Mouse (Mus musculus): ENCODE data around the gene Mapkap1. TPM values are rescaled to one million over a fixed set of nuclear protein-coding genes. Genes with fewer than 3 reads are reported as not detected.

The Mapkap1 gene
- 10 to 100 TPM; 76.3 to 81.4 TPM for total RNA-seq (2021)
- long read RNA-seq, transcript Mapkap1-209 (12 exons, 3,111 nt): major isoform, 17 of 64 reads
- long read RNA-seq, partial matches to known transcripts: 1 of 64 reads
- long read RNA-seq, other reads (novel, unspliced or antisense): 45 of 64 reads

DNA sequence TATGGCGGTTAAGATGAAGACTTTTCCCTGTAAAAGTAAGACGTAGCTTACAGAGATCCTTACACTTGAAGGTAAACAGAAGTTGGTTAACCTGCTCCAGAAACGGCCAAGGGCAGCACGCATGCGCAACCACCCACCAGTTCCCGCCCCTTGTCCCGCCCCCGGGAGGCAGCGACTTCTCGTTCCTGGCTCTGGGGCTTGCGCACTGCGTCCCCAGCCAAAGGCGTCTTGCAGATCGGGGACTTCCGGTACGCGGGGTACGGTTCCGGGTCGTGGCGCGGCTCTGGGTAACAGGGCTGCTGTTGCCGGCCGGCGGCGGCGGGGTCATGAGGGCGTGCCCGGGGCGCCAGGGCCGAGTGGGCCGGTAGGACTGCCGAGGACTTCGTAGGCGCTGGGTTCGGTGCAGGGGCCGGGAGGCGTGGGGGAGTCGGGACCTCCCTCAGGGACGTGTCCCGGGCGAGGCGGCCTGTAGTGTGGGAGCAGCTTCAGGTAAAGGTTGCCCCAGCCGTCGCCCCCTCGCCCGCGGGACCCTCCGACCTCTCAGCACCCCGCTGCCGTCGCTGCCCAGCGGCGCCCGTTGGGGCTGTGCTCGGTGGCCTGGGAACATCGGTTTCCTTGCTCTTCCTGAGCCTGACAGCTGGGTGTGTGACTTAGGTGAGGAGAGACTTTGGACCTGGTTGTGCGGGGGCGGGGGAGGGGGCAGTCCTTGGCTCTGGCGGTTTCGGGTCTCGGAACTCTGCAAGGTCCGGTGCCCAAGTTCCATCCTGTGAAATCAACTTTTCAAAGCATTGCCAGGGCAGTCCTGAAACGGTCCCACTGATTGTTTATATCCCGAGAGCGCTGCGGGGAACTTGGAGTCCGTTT, at the start of gene Mapkap1:
Mapkap1 (plus strand) TSS at position 171 of the 864 bp plus-strand sequence.
- peak; percentile 93 to 97 for DNase-seq (ENCODE audit: low spot score in 2 of 2)

DNA sequence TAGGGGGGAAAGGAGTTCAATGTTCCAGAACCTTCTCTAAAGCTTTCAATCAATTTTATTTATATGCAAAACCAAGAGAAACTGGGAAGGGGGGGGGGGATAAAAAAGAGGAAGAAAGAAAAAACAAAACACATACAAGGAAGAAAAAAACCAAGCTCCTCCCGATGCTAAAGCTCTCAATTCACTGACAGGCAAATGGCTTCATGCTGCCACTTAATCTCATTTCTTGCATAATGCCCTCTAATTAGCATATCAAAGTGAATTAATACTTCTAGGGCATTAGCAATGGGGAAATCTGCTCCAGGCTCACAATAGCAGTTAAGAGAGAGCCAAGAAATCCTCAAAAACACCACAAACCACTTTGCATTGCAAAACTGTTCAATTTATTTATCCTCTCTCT, 42.9 kb upstream of the Mapkap1 start:
- DNase-seq (ENCODE audit: low spot score in 2 of 2): no peak

DNA sequence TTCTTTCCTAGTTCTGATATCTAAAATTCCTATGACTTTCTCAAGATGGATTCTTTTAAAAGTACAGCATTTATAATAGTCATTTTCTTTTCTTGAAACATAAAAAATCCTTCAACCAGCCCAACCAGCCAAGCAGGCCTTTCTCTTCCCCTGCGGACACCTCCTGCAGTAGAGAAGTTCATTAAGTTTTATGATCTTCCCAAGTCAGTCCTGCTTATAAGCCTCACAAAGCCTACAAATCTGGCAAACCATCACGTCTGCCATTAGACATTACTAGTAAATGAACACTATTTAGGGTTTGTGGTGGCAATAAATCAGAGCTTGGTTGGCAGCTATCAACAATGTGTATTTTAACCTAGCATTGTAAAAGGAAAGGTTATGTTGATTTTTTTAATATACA, 39.5 kb upstream of the Mapkap1 start:
- DNase-seq (ENCODE audit: low spot score in 2 of 2): no peak

DNA sequence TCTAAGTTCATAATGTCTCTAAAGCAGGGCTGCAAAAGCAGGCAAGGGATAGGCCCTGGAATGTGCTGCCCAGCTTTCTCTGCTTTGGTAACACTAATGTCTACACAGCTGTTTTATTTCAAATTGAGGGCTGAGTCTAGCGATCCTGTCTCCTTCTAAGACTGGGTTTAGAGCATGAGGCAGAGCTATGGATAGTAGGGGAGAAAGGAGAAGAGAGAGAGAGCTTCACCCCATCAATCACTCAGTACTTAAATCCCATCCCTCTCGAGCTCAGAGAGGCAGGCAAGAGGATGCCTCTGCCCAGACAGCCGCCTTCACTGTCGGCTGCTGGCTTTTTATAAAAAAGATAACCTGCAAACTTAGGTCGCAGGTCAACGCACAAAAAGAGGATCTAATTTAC, 38.2 kb upstream of the Mapkap1 start:
- no peak for DNase-seq (ENCODE audit: low spot score in 2 of 2)

DNA sequence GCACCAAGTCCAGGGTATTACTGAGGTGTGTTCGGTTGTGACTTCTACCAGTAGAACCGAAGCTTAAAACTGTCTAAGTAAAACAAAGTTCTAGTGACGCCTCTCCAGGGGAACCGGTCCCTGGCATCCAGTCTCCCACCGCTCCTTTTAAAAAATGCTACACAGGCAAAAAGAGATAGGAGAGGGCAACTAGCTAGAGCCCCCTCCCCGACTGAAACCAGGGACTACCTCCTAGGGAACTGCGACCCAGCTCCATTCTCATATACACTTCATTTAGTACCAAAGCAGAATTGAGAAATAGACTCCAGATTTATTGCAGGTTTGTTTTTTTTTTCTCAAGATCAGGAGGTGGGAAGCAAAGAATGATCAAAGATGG, 36.2 kb upstream of the Mapkap1 start:
- no peak for DNase-seq (ENCODE audit: low spot score in 2 of 2)

DNA sequence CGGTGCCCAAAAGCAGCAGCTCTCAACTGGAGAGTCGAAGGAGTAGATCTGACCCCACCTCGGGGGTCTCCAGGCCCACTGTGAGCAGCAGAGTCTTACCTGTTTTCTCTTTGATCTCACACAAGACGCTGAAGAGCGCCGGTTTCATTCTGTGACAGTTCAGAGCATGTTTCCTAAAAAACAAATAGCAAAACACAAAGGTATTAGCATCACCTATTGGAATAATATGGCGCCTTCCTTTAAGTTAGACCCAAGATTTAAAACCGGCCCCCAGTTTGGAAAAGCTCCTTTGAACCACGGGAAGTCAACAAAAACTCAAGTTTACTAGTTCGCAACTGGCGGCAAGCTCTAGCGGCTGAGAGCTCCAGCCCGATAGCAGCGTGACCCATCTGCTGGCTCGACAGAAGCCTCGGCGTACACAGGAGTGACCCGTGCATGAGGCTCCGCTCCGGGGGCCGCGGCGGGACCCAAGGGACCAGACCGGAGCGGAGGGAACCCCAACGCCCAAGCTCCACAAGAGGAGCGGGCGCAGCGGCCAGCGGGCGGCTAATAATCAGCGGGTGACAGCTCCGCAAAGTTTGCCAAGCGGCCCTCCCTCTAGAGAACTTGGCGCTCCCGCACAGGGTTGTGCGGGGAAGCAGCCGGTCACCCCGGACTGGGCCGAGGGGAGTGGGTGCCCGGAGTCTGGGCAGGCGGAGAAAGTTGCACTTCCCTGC, 35.7 kb upstream of the Mapkap1 start:
- peak in 1 of 2 experiments; percentile 33 for DNase-seq (ENCODE audit: low spot score in 2 of 2)

DNA sequence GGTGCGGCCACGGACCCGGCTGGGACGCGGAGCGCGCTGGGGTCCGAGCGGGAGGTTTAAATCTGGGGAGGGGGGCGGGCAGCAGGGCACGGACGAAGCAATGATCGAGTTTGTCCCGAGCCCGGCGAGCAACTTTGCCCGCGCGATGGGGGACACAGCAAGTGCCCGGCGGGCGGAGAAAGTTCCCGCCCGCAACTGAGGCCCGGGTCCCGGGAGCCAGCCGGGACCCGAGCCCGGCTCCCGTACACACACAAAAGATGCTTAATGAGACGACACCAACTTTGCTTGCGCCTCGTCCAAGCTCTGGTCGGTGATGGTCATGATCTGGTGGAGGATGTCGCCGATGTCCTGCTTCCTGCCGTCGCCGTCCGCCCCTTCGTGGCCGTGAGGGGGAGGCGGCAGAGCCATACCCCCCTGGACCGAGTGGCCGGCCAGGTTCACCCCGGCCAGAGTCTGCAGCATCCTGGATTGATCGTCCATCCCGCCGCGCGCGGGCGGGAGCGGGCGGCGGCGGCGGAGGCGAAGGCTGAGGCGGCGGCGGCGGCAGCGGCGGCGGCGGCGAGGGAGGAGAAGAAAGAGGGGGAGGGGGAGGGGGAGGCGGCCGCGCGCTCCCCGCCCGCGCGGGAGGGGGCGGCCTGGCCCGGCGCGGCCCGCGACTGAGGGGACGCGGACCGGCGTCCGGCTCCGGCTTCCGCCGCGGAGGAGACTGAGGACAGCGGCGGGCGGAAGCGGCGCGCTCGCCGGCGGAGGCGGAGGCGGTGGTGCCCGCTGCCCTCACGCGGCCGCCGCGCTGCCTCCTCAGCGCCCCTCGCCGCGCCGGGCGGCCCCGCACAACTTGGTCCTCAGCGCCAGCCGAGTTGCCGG, 34.9 kb upstream of the Mapkap1 start:
- peak in 1 of 2 experiments; percentile 23 for DNase-seq (ENCODE audit: low spot score in 2 of 2)

DNA sequence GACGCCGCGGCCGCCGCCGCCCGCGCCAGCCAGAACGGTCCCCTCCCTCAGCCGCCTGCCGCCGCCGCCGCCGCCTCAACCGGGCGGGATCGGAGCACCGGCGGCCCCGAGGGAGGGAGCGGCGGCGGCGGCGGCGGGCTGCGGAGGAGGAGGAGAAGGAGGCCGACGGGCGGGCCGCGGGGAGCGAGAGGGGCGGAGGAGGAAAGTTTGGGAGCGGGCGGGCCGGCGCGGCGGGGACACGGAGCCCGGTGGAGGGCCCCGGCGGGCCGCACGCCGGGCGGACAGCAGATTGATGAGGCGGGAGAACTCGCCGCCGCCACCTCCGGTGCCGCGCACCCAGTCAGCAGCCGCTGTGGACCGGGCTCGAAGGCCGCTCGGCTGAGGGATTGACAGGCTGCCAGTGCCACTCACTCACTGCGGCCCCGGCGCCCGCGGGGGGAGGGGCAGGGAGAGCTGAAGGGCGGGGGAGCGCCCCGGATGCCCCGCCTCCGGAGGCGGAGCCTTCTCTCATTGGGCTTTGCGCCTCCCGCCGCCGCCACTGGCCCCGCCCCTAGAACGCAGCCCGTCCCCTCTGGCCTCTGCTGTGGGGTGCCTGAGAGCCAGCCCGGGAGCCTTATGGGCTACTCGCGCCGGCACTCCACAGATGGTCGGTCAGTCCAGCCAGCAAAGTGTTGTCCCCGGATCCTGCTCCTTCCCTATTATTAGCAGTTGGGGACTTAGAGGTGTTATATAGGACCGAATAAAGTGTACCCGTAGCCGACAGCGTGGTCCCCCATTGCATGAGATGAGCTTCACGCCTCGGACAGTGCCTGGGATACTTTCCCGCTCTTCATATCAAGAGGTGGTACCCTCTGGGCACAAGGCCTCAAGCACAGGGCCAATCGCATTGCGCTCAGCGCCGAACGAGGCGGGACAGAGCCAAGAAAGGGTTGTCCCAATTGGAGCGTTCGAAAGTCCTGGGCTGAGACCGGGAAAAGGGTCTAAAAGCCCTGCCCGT, 34.0 kb upstream of the Mapkap1 start, which contains the start of gene Pbx3:
Pbx3 (minus strand) TSS at position 838 of the 997 bp plus-strand sequence.
- DNase-seq (ENCODE audit: low spot score in 2 of 2): peak; percentile 90 to 94

DNA sequence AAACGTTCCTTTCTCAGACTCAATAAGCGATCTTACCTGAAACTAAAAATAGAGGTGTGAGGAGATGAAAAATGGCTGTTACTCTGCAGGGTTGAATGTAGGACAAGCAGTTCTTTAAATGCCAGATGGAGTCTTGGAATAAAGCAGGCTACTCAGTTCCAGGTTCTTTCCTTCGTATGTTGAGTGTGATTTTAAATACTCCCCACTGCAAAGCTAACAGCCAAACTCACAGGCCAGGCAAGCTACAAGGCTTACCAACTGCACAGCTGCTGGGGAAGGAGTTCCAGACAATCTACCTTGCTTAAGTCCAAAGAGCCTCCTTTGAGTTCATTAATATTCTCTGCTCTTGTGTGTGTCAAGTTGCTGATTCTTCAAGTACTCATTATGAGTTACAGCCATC, 32.7 kb upstream of the Mapkap1 start:
- DNase-seq (ENCODE audit: low spot score in 2 of 2): no peak

DNA sequence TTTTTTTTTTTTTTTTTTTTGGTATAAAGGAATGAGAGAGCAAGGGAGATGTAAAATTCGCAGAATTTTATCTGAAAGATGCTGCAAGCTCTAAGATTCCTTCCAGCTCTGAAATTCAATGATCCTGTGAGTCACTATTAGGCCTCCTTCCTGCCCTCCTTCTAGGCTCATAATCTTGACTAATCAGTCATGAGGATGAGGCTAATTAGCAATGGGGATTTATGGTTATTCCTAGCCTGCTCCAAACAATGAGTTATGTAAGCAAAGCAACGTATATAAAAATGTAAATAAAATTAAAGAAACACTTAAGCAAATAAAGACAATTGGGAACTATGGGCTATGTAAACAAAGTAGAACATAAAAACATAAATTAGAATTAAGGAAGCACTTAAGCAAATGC, 32.2 kb upstream of the Mapkap1 start:
- DNase-seq (ENCODE audit: low spot score in 2 of 2): no peak

DNA sequence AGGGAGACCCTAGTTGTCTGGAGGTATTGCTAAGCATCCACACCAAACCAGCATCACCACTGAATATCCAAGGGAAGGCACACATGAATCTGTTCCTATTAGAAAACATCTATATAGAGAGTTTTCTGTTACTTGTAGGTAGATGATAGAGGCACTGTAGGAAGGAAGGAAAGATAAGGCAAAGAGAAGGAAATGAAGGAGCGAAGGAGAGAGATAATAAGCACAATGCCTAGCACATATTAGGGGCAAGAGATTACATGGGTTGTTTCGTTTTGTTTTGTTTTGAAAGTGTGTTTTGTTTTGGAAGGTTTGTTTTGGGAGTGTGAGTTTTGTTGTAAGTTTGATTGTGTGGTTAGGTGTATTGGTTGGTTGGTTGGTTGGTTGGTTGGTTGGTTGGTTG, 27.6 kb upstream of the Mapkap1 start:
- no peak for DNase-seq (ENCODE audit: low spot score in 2 of 2)

DNA sequence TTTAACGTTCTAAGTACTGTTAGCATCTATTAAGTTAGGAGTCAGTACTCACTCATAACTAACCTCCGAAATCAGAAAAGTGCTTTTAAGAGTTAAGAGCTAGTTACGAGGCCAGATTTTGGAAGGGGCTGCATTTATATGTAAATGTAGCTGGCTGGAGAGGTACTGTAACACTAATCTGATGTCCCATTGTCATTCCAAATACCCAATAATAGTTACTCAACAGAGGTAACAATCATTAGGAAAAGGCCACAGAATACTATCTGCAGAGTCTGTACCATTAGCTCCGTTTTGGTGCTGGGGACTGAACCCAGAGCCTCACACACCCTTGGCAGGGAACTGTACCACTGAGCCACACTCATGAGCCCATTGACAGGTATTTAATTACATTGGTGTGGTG, 7.0 kb upstream of the Mapkap1 start:
- no peak for DNase-seq (ENCODE audit: low spot score in 2 of 2)

DNA sequence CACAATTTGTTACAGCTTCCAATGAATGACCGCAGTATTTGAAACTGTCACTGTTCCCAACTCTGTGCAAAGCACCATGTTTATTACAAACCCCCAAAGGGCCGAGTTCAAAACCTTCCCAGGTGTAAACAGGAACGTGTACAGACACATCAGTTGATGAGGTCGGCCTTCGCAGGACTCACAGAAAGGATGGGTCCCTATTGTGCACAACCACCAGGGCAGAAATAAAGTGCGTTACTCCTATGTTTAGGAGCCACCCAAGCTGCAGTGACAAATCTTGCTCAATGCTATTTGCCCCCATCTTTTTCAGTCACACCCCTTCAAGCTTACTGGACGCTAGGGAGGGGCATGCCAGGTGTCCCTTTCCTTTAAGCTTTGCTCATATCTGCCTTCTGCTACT, 1.0 kb downstream of the Mapkap1 start:
- peak in 1 of 2 experiments; percentile 12 for DNase-seq (ENCODE audit: low spot score in 2 of 2)

DNA sequence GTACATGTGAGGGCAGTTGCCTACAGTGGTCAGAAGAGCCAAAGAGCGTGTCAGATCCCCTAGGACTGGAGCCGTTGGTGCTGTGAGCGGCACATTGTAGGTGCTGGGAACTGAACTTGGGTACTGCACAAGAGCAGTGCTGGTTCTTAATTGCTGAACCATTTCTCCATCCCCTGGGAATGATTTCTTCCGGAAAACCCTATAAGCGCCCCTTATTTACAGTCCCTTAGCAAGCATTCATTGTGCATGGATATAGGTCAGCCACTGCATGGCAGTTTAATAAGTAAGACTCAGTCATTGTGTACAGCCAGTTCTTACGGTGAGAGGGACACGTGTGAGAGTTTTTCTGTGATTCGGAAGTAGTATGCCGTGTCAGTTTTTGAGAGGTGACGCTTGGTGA, 1.8 kb downstream of the Mapkap1 start:
- DNase-seq (ENCODE audit: low spot score in 2 of 2): no peak

DNA sequence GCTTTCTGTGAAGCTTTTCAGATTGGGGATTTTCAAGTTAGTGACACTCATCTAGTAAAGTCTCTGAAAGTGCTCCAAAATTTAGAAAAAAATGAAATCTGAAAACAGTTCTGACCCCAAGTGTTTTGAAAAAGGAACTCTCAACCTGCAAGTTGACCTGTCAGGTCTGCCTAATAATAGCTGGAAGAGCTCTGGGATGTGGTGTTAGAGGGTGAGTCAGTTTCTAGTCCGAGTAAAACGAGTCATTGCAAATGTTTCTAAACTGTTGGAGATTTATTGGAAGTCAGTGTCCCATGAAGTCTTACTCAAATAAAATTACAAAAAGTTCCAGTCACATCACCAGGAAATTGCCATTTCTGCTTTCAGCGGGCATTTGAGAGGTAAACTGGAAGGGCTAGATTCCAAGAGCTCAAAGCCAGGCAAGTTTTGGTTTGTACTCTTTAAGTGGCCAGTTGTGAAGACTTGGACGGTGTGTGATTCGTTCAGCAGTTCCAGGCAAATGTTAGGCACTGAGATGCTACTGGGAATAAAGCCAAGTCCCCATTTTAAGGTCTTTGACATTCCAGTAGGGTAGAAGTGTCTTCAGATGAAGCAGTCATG, 3.3 kb downstream of the Mapkap1 start:
- no peak for DNase-seq (ENCODE audit: low spot score in 2 of 2)

DNA sequence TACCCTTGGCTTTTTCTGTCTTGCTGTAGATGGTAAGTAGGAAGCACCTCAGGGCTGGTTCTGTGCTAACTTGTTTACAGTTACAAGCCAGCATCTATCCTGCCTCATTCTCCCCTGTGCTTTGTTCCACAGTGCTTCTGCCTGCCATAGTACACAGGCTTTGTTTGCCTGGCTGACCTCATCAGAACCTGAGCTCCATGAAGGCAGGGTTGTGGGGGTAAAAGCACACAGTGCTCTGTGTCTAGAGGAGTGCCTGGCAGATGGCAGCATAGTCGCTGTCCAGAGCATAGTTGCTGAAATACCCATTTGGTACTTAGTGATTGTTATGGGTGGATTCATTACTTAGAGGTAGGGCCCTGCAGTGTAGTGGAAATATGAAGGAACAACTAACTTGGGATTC, 13.7 kb downstream of the Mapkap1 start:
- no peak for DNase-seq (ENCODE audit: low spot score in 2 of 2)

DNA sequence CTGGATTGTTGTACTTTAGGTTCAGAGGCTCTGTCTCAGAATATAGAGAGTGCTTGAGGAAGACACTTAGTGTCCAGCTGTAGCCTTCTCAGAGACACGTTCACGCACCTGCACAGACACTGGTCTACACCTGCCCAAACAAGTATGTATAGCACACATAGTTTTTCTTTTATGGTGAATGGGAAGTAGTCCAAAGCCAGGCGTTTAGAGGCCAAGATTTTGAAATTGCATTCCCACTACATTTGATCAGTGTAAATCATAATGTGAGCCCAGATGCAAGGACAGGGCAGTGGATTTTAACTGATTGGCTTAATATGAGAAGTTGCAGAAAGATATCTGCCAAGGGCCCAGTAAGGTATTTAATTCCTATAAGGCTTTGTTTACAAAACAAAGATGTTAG, 17.6 kb downstream of the Mapkap1 start:
- DNase-seq (ENCODE audit: low spot score in 2 of 2): no peak

DNA sequence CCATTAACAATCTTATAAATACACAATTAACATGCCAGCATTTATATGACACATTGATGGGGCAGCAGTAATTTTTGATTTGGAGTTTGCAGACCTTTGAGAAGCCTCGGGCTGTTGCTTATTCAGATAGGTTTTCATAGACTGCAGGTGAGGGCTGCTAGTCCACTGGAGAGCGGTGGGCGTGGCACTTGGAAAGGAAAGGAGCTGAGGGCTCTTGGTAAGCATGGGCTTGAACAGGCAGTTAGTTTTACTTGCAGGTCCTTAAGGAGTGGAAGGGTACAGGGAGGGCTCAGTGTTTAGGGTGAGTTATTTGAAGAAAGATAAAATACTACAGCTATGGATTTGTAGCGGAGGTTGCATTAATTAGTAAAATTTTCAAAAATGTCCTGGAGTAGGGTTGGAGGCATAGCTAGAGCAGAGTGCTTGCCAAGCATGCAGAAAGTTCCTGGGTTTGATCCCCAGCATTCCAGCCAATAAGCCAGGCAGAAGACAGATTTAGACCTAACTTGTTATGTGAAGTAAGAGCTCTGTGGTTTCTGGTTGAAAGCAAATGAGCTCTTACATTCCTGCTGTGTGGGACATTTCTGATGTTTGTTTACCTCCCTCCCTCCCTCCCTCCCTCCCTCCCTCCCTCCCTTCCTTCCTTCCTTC, 19.1 kb downstream of the Mapkap1 start:
- no peak for DNase-seq (ENCODE audit: low spot score in 2 of 2)

DNA sequence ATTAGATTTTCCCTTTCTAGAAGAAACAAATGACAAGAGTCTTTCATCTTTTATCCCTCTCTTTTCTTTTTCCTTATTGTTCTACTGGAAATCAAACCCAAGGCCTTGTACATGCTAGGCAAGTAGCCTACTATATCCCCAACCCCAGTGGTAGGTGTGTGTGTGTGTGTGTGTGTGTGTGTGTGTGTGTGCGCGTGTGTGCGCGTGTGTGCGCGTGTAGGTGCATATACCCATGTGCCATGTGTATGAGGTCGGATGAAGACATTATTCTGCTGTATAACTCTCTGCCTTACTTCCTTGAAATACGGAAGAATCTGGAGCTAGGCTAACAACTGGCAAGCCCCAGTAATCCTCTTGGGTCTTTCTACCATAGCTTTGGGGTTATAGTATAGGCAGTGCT, 24.1 kb downstream of the Mapkap1 start:
- DNase-seq (ENCODE audit: low spot score in 2 of 2): no peak
